ENCODE assay signal across 9 mouse cellular contexts in genomic region chr15:78832701-78833123, GRCm38 (mm10). TPM values are rescaled to one million over a fixed set of nuclear protein-coding genes. Genes with fewer than 3 reads are reported as not detected.
DNase-seq lines count a peak whose midpoint lies in the region.
"Had no signal": no experiment of that assay in that cellular context is flagged by ENCODE, and none has a peak within 500 bp of the region (broad histone marks: within the 10 kb centered on the region; RNA-seq: fewer than 3 reads in every experiment).

No protein-coding gene starts in this region.

- intact Hi-C loops in heart, postnatal 25 days (cut with DNase I), result no loop called here

- peak; percentile 35 for DNase-seq in 416B (ENCODE audit: low read depth)
- DNase-seq in cerebellum, adult 18-20 months, result peak; percentile 55 to 61
- peak; percentile 57 for DNase-seq in forelimb bud, embryonic 11.5 days (ENCODE audit: low read depth, low spot score)
- peak; percentile 81 for DNase-seq in heart, postnatal 25 days (ENCODE audit: low spot score)
- peak; percentile 59 to 78 for DNase-seq in layer of hippocampus, adult 18-20 months (ENCODE audit: low spot score in 2 of 2)
- DNase-seq in lung, adult 18-20 months, result peak; percentile 85 to 87
- DNase-seq in right cerebral cortex, adult 18-20 months, result peak; percentile 82
- DNase-seq in urinary bladder, postnatal 25 days (ENCODE audit: low spot score), result no peak

RNA-seq across cellular contexts. Expression of gene Cdc42ep1, which starts 9.7 kb away (rescaled TPM):
- 10 to 100 TPM; 34.1 to 41.0 TPM for total RNA-seq in heart, postnatal 25 days (2021)
- total RNA-seq in layer of hippocampus, adult 18-20 months (2021), result 10 to 100 TPM; 11.9 to 15.8 TPM

RNA-seq across cellular contexts. Expression of gene Lgals2, which starts 22.6 kb away (rescaled TPM):
- under 1 TPM; 0.62 to 0.64 TPM for total RNA-seq in heart, postnatal 25 days (2021)
- total RNA-seq in layer of hippocampus, adult 18-20 months (2021), result not detected
- total RNA-seq: left cerebral cortex, adult 8-10 months had no signal

RNA-seq across cellular contexts. Expression of gene Card10, which starts 29.9 kb away (rescaled TPM):
- total RNA-seq in heart, postnatal 25 days (2021), result 10 to 100 TPM; 14.8 to 18.3 TPM
- total RNA-seq in layer of hippocampus, adult 18-20 months (2021), result 1 to 10 TPM; 5.9 to 6.7 TPM

RNA-seq across cellular contexts. Expression of gene Gga1, which starts 44.3 kb away (rescaled TPM):
- 10 to 100 TPM; 41.6 to 43.8 TPM for total RNA-seq in heart, postnatal 25 days (2021)
- 10 to 100 TPM; 59.0 to 61.7 TPM for total RNA-seq in layer of hippocampus, adult 18-20 months (2021)

RNA-seq across cellular contexts. Expression of gene Mfng, which starts 59.4 kb away (rescaled TPM):
- 10 to 100 TPM; 11.6 to 13.2 TPM for total RNA-seq in heart, postnatal 25 days (2021)
- total RNA-seq in layer of hippocampus, adult 18-20 months (2021), result 1 to 10 TPM; 6.0 to 6.2 TPM
